In the genomic region with DNA sequence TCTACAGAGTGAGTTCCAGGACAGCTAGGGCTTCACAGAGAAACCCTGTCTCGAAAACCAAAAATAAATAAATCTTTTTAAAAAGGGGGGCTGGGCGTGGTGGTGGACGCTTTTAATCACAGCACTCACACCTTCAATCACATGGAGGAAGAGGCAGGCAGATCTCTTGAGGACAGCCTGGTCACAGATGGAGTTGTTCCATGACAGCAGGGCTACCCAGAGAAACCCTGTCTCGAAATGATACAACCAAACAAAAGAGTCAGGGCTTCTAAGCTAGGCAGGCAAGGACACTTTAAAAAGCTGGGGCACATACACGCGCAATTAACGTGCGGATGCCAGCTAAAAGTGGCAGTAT, we compare ENCODE assay signal across 8 mouse cellular contexts. TPM values are rescaled to one million over a fixed set of nuclear protein-coding genes. Genes with fewer than 3 reads are reported as not detected.
DNase-seq lines count a peak whose midpoint lies in the region; ATAC-seq and TF ChIP-seq lines count a peak whose summit lies in the region.

No protein-coding gene starts in this region.

- H3K4me3 ChIP-seq in heart, embryonic 10.5 days = peak overlapping the region; percentile 98
- peak overlapping the region; percentile 97 for H3K4me3 ChIP-seq in E14TG2a.4 (replicated peaks; ENCODE audit: low read length)
- peak overlapping the region; percentile 84 for H3K4me3 ChIP-seq in forebrain, embryonic 15.5 days
- H3K4me3 ChIP-seq in liver, embryonic 16.5 days (ENCODE audit: low read depth, low read length) = peak overlapping the region; percentile 90

- no peak for DNase-seq in heart, embryonic 10.5 days (ENCODE audit: low spot score)
- no peak for DNase-seq in heart, adult 9 months (ENCODE audit: low spot score in 2 of 2)
- DNase-seq in ovary, postnatal 36 days (ENCODE audit: low spot score) = no peak
- DNase-seq in adrenal gland, adult 18-20 months (ENCODE audit: low spot score in 2 of 2) = no peak
- no peak for DNase-seq in gastrocnemius, postnatal 10 days

- TF ChIP-seq CTCF in E14TG2a.4 (conservative IDR thresholded peaks at IDR 0.05; ENCODE audit: low read length) = no peak

- H3K9me3 ChIP-seq in heart, embryonic 10.5 days = no peaks in the 10 kb centered on the region
- no peaks in the 10 kb centered on the region for H3K9me3 ChIP-seq in E14TG2a.4 (ENCODE audit: low read length)
- H3K9me3 ChIP-seq in forebrain, embryonic 15.5 days = no peaks in the 10 kb centered on the region
- H3K9me3 ChIP-seq in liver, embryonic 16.5 days (replicated peaks; ENCODE audit: control insufficient read depth, low read length) = no peaks in the 10 kb centered on the region

- H3K36me3 ChIP-seq in heart, embryonic 10.5 days = peaks cover 10% of the 10 kb centered on the region
- peaks cover 29% of the 10 kb centered on the region for H3K36me3 ChIP-seq in E14TG2a.4 (ENCODE audit: insufficient read depth, low read length)
- H3K36me3 ChIP-seq in forebrain, embryonic 15.5 days = peaks cover 3% of the 10 kb centered on the region
- H3K36me3 ChIP-seq in liver, embryonic 16.5 days (ENCODE audit: control insufficient read depth, insufficient read depth) = peaks cover 3% of the 10 kb centered on the region; the same call in 1 of the 2 replicates

- no peak for ATAC-seq in forebrain, embryonic 15.5 days (replicated peaks)
- ATAC-seq in liver, embryonic 16.5 days (ENCODE audit: low read depth) = peak; percentile 0; the same call in 1 of the 2 replicates

- H3K27me3 ChIP-seq in heart, embryonic 10.5 days (ENCODE audit: insufficient read depth, poor library complexity, severe bottlenecking) = no peaks in the 10 kb centered on the region
- no peaks in the 10 kb centered on the region for H3K27me3 ChIP-seq in E14TG2a.4 (ENCODE audit: insufficient read depth, low read length)
- no peaks in the 10 kb centered on the region for H3K27me3 ChIP-seq in forebrain, embryonic 15.5 days
- H3K27me3 ChIP-seq in liver, embryonic 16.5 days (ENCODE audit: control insufficient read depth, insufficient read depth, low read depth, low read length) = no peaks in the 10 kb centered on the region

- 16% methylated on average over 8 of the region's 8 CpGs for WGBS in heart, embryonic 10.5 days
- WGBS in forebrain, embryonic 15.5 days = 16% methylated on average over 8 of the region's 8 CpGs
- 8% methylated on average over 8 of the region's 8 CpGs for WGBS in liver, embryonic 16.5 days (ENCODE audit: insufficient replicate concordance)

- peak overlapping the region; percentile 99 for H3K27ac ChIP-seq in heart, embryonic 10.5 days
- peak overlapping the region; percentile 93 for H3K27ac ChIP-seq in forebrain, embryonic 15.5 days (replicated peaks)
- no peak overlapping the region for H3K27ac ChIP-seq in liver, embryonic 16.5 days (ENCODE audit: low read length)

- 0 out of 2 replicates have a peak overlapping the region, but pooled peaks have one; percentile 11 for H3K9ac ChIP-seq in forebrain, embryonic 15.5 days (replicated peaks)
- no peak overlapping the region for H3K9ac ChIP-seq in liver, embryonic 16.5 days (ENCODE audit: low read depth, low read length)

- H3K4me2 ChIP-seq in forebrain, embryonic 15.5 days (replicated peaks) = peak overlapping the region; percentile 52
- H3K4me2 ChIP-seq in liver, embryonic 16.5 days (ENCODE audit: low read depth, low read length) = peak overlapping the region; percentile 74

- H3K4me1 ChIP-seq in heart, embryonic 10.5 days = peaks cover 16% of the 10 kb centered on the region
- peaks cover 49% of the 10 kb centered on the region for H3K4me1 ChIP-seq in E14TG2a.4 (replicated peaks; ENCODE audit: low read depth, low read length)
- H3K4me1 ChIP-seq in forebrain, embryonic 15.5 days = peaks cover 18% of the 10 kb centered on the region
- peaks cover 16% of the 10 kb centered on the region for H3K4me1 ChIP-seq in liver, embryonic 16.5 days (ENCODE audit: control insufficient read depth, low read depth, low read length)

RNA-seq across cellular contexts. Expression of a gene that starts 0.3 kb away (rescaled TPM):
- 221 and 253 TPM in 2 replicates for polyA plus RNA-seq in heart, embryonic 10.5 days (2016; fragmentation: Nextera tagmentation; extraction: Ambion mirVana)
- polyA plus RNA-seq in forebrain, embryonic 15.5 days (2015; fragmentation: Nextera tagmentation; extraction: Ambion mirVana) = 121 and 124 TPM in 2 replicates
- 149 and 167 TPM in 2 replicates for polyA plus RNA-seq in liver, embryonic 16.5 days (2015; fragmentation: Nextera tagmentation; extraction: Ambion mirVana)
- total RNA-seq in adrenal gland, adult 18-20 months (2021) = 10 to 100 TPM; 17.5 to 20.5 TPM
- total RNA-seq in gastrocnemius, postnatal 10 days (2021) = 10 to 100 TPM; 19.4 to 20.6 TPM

RNA-seq across cellular contexts. Expression of a gene that starts 15.7 kb away (rescaled TPM):
- polyA plus RNA-seq in heart, embryonic 10.5 days (2016; fragmentation: Nextera tagmentation; extraction: Ambion mirVana) = 21.5 and 23.2 TPM in 2 replicates
- polyA plus RNA-seq in forebrain, embryonic 15.5 days (2015; fragmentation: Nextera tagmentation; extraction: Ambion mirVana) = 29.8 and 33.1 TPM in 2 replicates
- 9.6 and 9.8 TPM in 2 replicates for polyA plus RNA-seq in liver, embryonic 16.5 days (2015; fragmentation: Nextera tagmentation; extraction: Ambion mirVana)
- 100 to 1,000 TPM; 124 to 126 TPM for total RNA-seq in adrenal gland, adult 18-20 months (2021)
- 10 to 100 TPM; 53.4 to 54.7 TPM for total RNA-seq in gastrocnemius, postnatal 10 days (2021)

RNA-seq across cellular contexts. Expression of a gene that starts 26.5 kb away (rescaled TPM):
- polyA plus RNA-seq in heart, embryonic 10.5 days (2016; fragmentation: Nextera tagmentation; extraction: Ambion mirVana) = 11.8 and 17.1 TPM in 2 replicates
- 8.7 and 8.8 TPM in 2 replicates for polyA plus RNA-seq in forebrain, embryonic 15.5 days (2015; fragmentation: Nextera tagmentation; extraction: Ambion mirVana)
- polyA plus RNA-seq in liver, embryonic 16.5 days (2015; fragmentation: Nextera tagmentation; extraction: Ambion mirVana) = 16.2 and 18.3 TPM in 2 replicates
- total RNA-seq in adrenal gland, adult 18-20 months (2021) = 10 to 100 TPM; 23.4 to 35.3 TPM
- 10 to 100 TPM; 40.6 to 59.8 TPM for total RNA-seq in gastrocnemius, postnatal 10 days (2021)

RNA-seq across cellular contexts. Expression of a gene that starts 48.2 kb away (rescaled TPM):
- 0.36 and 0.46 TPM in 2 replicates for polyA plus RNA-seq in heart, embryonic 10.5 days (2016; fragmentation: Nextera tagmentation; extraction: Ambion mirVana)
- 0.82 and 1.2 TPM in 2 replicates for polyA plus RNA-seq in forebrain, embryonic 15.5 days (2015; fragmentation: Nextera tagmentation; extraction: Ambion mirVana)
- polyA plus RNA-seq in liver, embryonic 16.5 days (2015; fragmentation: Nextera tagmentation; extraction: Ambion mirVana) = 0.12 and 0.53 TPM in 2 replicates
- under 1 TPM; 0.45 to 0.99 TPM for total RNA-seq in adrenal gland, adult 18-20 months (2021)
- total RNA-seq in gastrocnemius, postnatal 10 days (2021) = under 1 TPM; 0.14 to 0.38 TPM
